20 mouse cellular contexts compared by ENCODE assay signal in genomic region chr9:72039369-72039768, GRCm38 (mm10).
"Had no signal": no experiment of that assay in that cellular context is flagged by ENCODE, and none has a peak within 500 bp of the region (broad histone marks: within the 10 kb centered on the region; RNA-seq: fewer than 3 reads in every experiment).

No protein-coding gene starts in this region.

- H3K36me3 ChIP-seq: liver, embryonic 13.5 days; liver, embryonic 15.5 days; lung, embryonic 15.5 days; midbrain, embryonic 12.5 days; neural tube, embryonic 12.5 days had no signal

- H3K27me3 ChIP-seq: liver, embryonic 13.5 days; liver, embryonic 15.5 days; lung, embryonic 15.5 days; midbrain, embryonic 12.5 days; neural tube, embryonic 12.5 days had no signal

- H3K4me1 ChIP-seq: lung, embryonic 15.5 days; neural tube, embryonic 12.5 days had no signal

- ATAC-seq: liver, postnatal 0 days; lung, postnatal 0 days; midbrain, embryonic 16.5 days had no signal

- H3K27ac ChIP-seq: liver, embryonic 13.5 days; liver, embryonic 15.5 days; lung, embryonic 15.5 days; macrophage; midbrain, embryonic 12.5 days; neural tube, embryonic 12.5 days had no signal

- H3K4me2 ChIP-seq: liver, embryonic 13.5 days; liver, embryonic 15.5 days; lung, embryonic 15.5 days; midbrain, embryonic 12.5 days; neural tube, embryonic 12.5 days had no signal

- DNase-seq: liver, embryonic 13.5 days; liver, postnatal 0 days; lung, adult 2 months; lung, postnatal 14 days; lung, postnatal 36 days; midbrain, embryonic 14.5 days; right cerebral cortex, postnatal 25 days; right cerebral cortex, postnatal 4 days; spleen, adult 18-20 months; thymus, adult 18-20 months; thymus, postnatal 14 days; thymus, postnatal 36 days had no signal

- H3K9ac ChIP-seq: liver, embryonic 13.5 days; liver, embryonic 15.5 days; liver, postnatal 0 days; lung, embryonic 15.5 days; midbrain, embryonic 12.5 days; neural tube, embryonic 12.5 days had no signal

- H3K4me3 ChIP-seq: liver, embryonic 13.5 days; liver, embryonic 15.5 days; lung, embryonic 15.5 days; midbrain, embryonic 12.5 days; myocyte; neural tube, embryonic 12.5 days had no signal

- H3K9me3 ChIP-seq: liver, embryonic 13.5 days; liver, embryonic 15.5 days; lung, embryonic 15.5 days; midbrain, embryonic 12.5 days; neural tube, embryonic 12.5 days had no signal
